8 mouse cellular contexts compared by ENCODE assay signal in the genomic region with DNA sequence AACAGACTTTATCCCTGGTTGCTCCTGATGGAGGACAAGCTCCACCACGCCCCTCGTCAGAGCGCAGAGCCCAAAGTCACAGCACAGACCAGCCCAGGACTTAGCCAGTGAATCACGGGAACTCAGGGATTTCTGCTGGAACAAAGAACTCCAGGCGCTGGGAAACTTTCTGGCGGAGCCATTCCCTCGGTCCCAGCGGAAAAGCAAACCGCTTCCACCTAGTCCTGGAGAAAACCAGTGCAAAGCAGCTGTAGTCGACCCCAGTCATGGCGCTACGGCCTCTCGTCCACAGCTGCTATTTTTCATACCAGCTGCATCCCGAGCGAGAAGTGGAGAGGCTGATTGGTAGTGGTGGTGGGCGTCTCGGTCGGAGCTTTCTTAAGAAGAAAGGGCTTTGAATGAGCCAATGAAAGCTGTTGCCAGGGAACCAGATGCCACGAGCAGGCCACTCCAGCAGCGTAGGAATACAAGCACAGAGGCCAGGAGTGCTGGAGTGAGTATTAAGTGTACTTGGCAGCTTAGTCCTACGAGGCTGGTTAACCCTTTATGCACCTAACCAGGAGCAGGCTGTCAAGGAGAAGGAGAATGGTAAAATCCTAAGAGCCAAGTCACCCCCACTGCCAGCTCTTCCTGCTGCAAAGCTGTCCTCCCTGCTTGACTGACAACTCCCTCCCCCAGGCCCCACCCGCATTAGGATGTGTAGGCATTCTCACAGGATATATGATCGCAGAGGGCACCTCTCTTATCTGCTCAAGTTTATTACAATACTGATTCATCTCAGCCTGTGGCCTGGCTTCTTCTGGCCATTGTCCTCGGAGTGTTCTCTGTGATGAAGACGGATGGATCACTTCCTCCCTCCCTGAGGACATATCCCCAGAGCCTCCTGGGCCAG. TPM values are rescaled to one million over a fixed set of nuclear protein-coding genes. Genes with fewer than 3 reads are reported as not detected.
DNase-seq lines count a peak whose midpoint lies in the region; ATAC-seq lines count a peak whose summit lies in the region.

Gene Gm973, plus strand, starts transcription at position 239 of the 892 bp plus-strand sequence.

- no peaks in the 10 kb centered on the region for H3K9me3 ChIP-seq in forebrain, embryonic 14.5 days (replicated peaks; ENCODE audit: control insufficient read depth, low read length)
- no peaks in the 10 kb centered on the region for H3K9me3 ChIP-seq in heart, embryonic 14.5 days (ENCODE audit: control insufficient read depth, low read length)
- H3K9me3 ChIP-seq in liver, embryonic 11.5 days (ENCODE audit: control insufficient read depth, low read length) = no peaks in the 10 kb centered on the region
- no peaks in the 10 kb centered on the region for H3K9me3 ChIP-seq in neural tube, embryonic 13.5 days

- 2% methylated on average over 25 of the region's 25 CpGs for WGBS in forebrain, embryonic 14.5 days
- WGBS in heart, embryonic 14.5 days = 6% methylated on average over 25 of the region's 25 CpGs
- 12% methylated on average over 25 of the region's 25 CpGs for WGBS in liver, embryonic 11.5 days
- 1% methylated on average over 25 of the region's 25 CpGs for WGBS in neural tube, embryonic 13.5 days

- H3K4me3 ChIP-seq in forebrain, embryonic 14.5 days (ENCODE audit: low read depth, low read length) = peak within 1 kb of the TSS; percentile 35
- peak within 1 kb of the TSS; percentile 36 to 39 for H3K4me3 ChIP-seq in heart, embryonic 14.5 days (ENCODE audit: control insufficient read depth in 1 of 2, insufficient read depth in 1 of 2, low read depth in 1 of 2, low read length in 2 of 2)
- H3K4me3 ChIP-seq in liver, embryonic 11.5 days (ENCODE audit: low read depth, low read length) = peak within 1 kb of the TSS; percentile 26
- H3K4me3 ChIP-seq in neural tube, embryonic 13.5 days = peak within 1 kb of the TSS; percentile 28

- peak; percentile 28 for DNase-seq in adrenal gland, adult 2 months
- no peak for DNase-seq in adrenal gland, adult 8-10 months
- DNase-seq in forebrain, embryonic 14.5 days (ENCODE audit: low spot score) = peak; percentile 97
- peak; percentile 4 to 41 for DNase-seq in kidney, postnatal 25 days
- peak; percentile 50 for DNase-seq in liver, embryonic 11.5 days (ENCODE audit: low spot score)
- DNase-seq in yolk sac, embryonic 10.5 days (ENCODE audit: low spot score) = peak; percentile 58

- no peaks in the 10 kb centered on the region for H3K27me3 ChIP-seq in forebrain, embryonic 14.5 days (replicated peaks; ENCODE audit: control insufficient read depth, insufficient read depth, low read length)
- peaks cover 3% of the 10 kb centered on the region; the same call in 1 of the 2 replicates for H3K27me3 ChIP-seq in heart, embryonic 14.5 days (ENCODE audit: control insufficient read depth, insufficient read depth, low read length)
- no peaks in the 10 kb centered on the region for H3K27me3 ChIP-seq in liver, embryonic 11.5 days (replicated peaks; ENCODE audit: control insufficient read depth, insufficient read depth, low read length)
- no peaks in the 10 kb centered on the region for H3K27me3 ChIP-seq in neural tube, embryonic 13.5 days

- peak; percentile 97 for ATAC-seq in forebrain, embryonic 14.5 days
- ATAC-seq in heart, embryonic 14.5 days (ENCODE audit: insufficient number of reproducible peaks, insufficient read depth, low FRiP score, low read depth) = peak; percentile 31; the same call in 1 of the 2 replicates
- 0 out of 2 replicates have a peak, but pooled peaks have one; percentile 7 for ATAC-seq in liver, embryonic 11.5 days (replicated peaks; ENCODE audit: low FRiP score)
- ATAC-seq in neural tube, embryonic 13.5 days (ENCODE audit: low read depth) = peak; percentile 94

- H3K4me2 ChIP-seq in forebrain, embryonic 14.5 days (ENCODE audit: low read length) = peak within 1 kb of the TSS; percentile 60
- H3K4me2 ChIP-seq in heart, embryonic 14.5 days (ENCODE audit: low read length) = peak within 1 kb of the TSS; percentile 74
- H3K4me2 ChIP-seq in liver, embryonic 11.5 days = peak within 1 kb of the TSS; percentile 49
- H3K4me2 ChIP-seq in neural tube, embryonic 13.5 days = peak within 1 kb of the TSS; percentile 53

- H3K27ac ChIP-seq in forebrain, embryonic 14.5 days (ENCODE audit: low read depth, low read length) = peak within 1 kb of the TSS; percentile 95
- H3K27ac ChIP-seq in heart, embryonic 14.5 days (replicated peaks in 1 of 2; ENCODE audit: control insufficient read depth in 1 of 2, insufficient read depth in 1 of 2, low read depth in 2 of 2, low read length in 2 of 2) = peak within 1 kb of the TSS; percentile 53 to 66
- peak within 1 kb of the TSS; percentile 50; the same call in 1 of the 2 replicates for H3K27ac ChIP-seq in liver, embryonic 11.5 days (ENCODE audit: low read depth, low read length)
- H3K27ac ChIP-seq in neural tube, embryonic 13.5 days (replicated peaks) = peak within 1 kb of the TSS; percentile 84

- peak within 1 kb of the TSS; percentile 72 for H3K9ac ChIP-seq in forebrain, embryonic 14.5 days (ENCODE audit: low read length)
- peak within 1 kb of the TSS; percentile 67 for H3K9ac ChIP-seq in heart, embryonic 14.5 days (ENCODE audit: low read length)
- H3K9ac ChIP-seq in liver, embryonic 11.5 days (ENCODE audit: low read depth, low read length) = 0 out of 2 replicates have a peak within 1 kb of the TSS, but pooled peaks have one; percentile 22
- peak within 1 kb of the TSS; percentile 49 for H3K9ac ChIP-seq in neural tube, embryonic 13.5 days

- peaks cover 16% of the 10 kb centered on the region for H3K4me1 ChIP-seq in forebrain, embryonic 14.5 days (ENCODE audit: control insufficient read depth, insufficient read depth, low read length)
- peaks cover 8 to 15% of the 10 kb centered on the region in 2 experiments for H3K4me1 ChIP-seq in heart, embryonic 14.5 days (ENCODE audit: control insufficient read depth in 2 of 2, insufficient read depth in 2 of 2, low read length in 2 of 2)
- H3K4me1 ChIP-seq in liver, embryonic 11.5 days (replicated peaks; ENCODE audit: control insufficient read depth, insufficient read depth, low read length) = peaks cover 7% of the 10 kb centered on the region; the same call in 1 of the 2 replicates
- peaks cover 51% of the 10 kb centered on the region for H3K4me1 ChIP-seq in neural tube, embryonic 13.5 days (replicated peaks)

- no peaks in the 10 kb centered on the region for H3K36me3 ChIP-seq in forebrain, embryonic 14.5 days (ENCODE audit: control insufficient read depth, insufficient read depth, low read length)
- no peaks in the 10 kb centered on the region for H3K36me3 ChIP-seq in heart, embryonic 14.5 days (ENCODE audit: control insufficient read depth, insufficient read depth, low read length)
- H3K36me3 ChIP-seq in liver, embryonic 11.5 days (ENCODE audit: control insufficient read depth, insufficient read depth, low read length) = no peaks in the 10 kb centered on the region
- H3K36me3 ChIP-seq in neural tube, embryonic 13.5 days = no peaks in the 10 kb centered on the region

RNA-seq across cellular contexts. Expression of gene Gm973, which starts in this region (rescaled TPM):
- 10 to 100 TPM in 1 of 2 experiments, 1 to 10 TPM in 1; 1.4 to 40.9 TPM for total RNA-seq in adrenal gland, adult 2 months (2021)
- 0.46 and 0.83 TPM in 2 replicates for polyA plus RNA-seq in adrenal gland, adult 2 months (2012; rRNA removed)
- total RNA-seq in adrenal gland, adult 8-10 months (2022) = 10 to 100 TPM in 2 of 4 experiments, 1 to 10 TPM in 2; 2.2 to 59.5 (median 23.9) TPM
- 5.5 and 6.2 TPM in 2 replicates for polyA plus RNA-seq in forebrain, embryonic 14.5 days (2014; fragmentation: Nextera tagmentation; extraction: Ambion mirVana)
- polyA plus RNA-seq in heart, embryonic 14.5 days (2014; fragmentation: Nextera tagmentation; extraction: Ambion mirVana) = not detected in 2 replicates
- polyA plus RNA-seq in liver, embryonic 11.5 days (2014; fragmentation: Nextera tagmentation; extraction: Ambion mirVana) = 0.14 and 0.22 TPM in 2 replicates
- 6.9 and 10.3 TPM in 2 replicates for polyA plus RNA-seq in neural tube, embryonic 13.5 days (2015; fragmentation: Nextera tagmentation; extraction: Ambion mirVana)

Comparison
In these comparisons a context has a peak if more than half of its experiments do, and no peak if none do; other contexts are left out.
1. Peak in ATAC-seq, H3K4me3 ChIP-seq, H3K27ac ChIP-seq, H3K9ac ChIP-seq and H3K4me2 ChIP-seq in heart, embryonic 14.5 days; RNA of the gene not detected or under 1 TPM.
2. Peak in DNase-seq, ATAC-seq, H3K4me3 ChIP-seq, H3K27ac ChIP-seq, H3K9ac ChIP-seq and H3K4me2 ChIP-seq in liver, embryonic 11.5 days; RNA of the gene not detected or under 1 TPM.
3. ATAC-seq: peak in every context shown above with its lines; median percentile 97 in forebrain, embryonic 14.5 days; 94 in neural tube, embryonic 13.5 days; 31 in heart, embryonic 14.5 days; 7 in liver, embryonic 11.5 days.
4. H3K9ac ChIP-seq: peak in every context shown above with its lines; median percentile 72 in forebrain, embryonic 14.5 days; 67 in heart, embryonic 14.5 days; 49 in neural tube, embryonic 13.5 days; 22 in liver, embryonic 11.5 days.